Mouse (Mus musculus) left cerebral cortex, postnatal 25 days (tissue): ENCODE results near the gene Abhd10. TPM values are rescaled to one million over a fixed set of nuclear protein-coding genes. Genes with fewer than 3 reads are reported as not detected.
A peak's percentile ranks its signal among the peaks of the same experiment; 100 is the strongest.

ENCODE experiments used
- DNase-seq, 2 experiments: peaks; one replicate each; pipeline ENCODE4 v3.0.0; 2022; ENCODE audit warnings: low spot score in 2 of 2, mixed read lengths in 1 of 2
- intact Hi-C: fragments of 180-260 bp; cut with DNase I; formaldehyde crosslinking; loops from one replicate; pipeline ENCODE4 v1.15.1; 2025
- total RNA-seq, 2 experiments: library from RNA; stranded (reverse); gene quantifications; 2 replicates each; pipeline ENCODE4 v1.2.3; 2021

Gene Abhd10
- total RNA-seq: 10 to 100 TPM; 23.0 to 25.4 TPM

- intact Hi-C loops: loop anchor here (1.0 kb wide), 1 partner anchor 19 kb away; the partner anchor contains the start of gene Tagln3
- DNase-seq: peak; percentile 90 to 98
These were observed at the start of gene Abhd10 for GRCm38 (mm10) chr16:45742615-45743476. Abhd10 (minus strand) TSS chr16:45742955.

DNA sequence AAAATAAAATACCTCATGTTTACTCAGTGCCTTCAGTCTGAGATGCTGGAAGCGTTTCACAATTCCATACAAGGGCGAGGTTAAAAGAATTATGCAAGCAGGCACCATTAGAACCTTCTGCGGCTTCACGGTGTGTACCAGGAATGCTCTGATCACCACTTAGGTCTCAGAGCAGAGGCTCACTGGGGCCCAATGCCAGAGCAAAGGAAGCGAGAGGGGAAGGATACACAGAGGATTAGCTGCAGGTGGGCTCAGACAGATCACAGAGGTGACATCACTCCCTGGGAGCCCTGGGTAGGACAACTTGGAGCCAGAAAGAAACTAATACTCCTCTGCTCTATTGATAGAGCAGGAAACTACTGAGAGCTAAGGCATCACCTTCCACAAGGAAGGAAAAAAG lies 48.5 kb upstream of the Abhd10 start:
- intact Hi-C loops: no loop called here
- DNase-seq: no peak

- intact Hi-C loops: no loop called here
- no peak for DNase-seq
These were observed 46.6 kb upstream of the Abhd10 start for GRCm38 (mm10) chr16:45789311-45789710.

DNA sequence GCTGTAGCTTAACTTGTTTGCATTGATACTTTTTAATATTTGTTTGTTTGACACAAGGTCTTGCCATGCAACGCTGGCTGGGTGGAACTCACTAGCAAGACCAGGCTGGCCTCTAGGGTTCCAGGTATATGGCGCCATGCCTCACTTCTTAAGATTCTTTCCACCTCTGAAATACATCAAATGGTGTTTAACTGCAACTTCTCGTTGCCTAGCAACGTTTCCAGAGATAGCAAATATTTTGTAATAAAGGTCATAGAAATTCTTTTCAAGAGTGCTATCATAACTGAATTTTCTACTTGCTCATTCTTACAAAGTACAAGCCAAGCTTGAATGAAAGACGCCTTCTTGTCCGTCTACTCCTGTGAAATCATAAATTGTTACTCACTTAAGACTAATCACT lies 44.9 kb upstream of the Abhd10 start:
- DNase-seq: no peak
- intact Hi-C loops: no loop called here

- intact Hi-C loops: no loop called here
- no peak for DNase-seq
These were observed 43.9 kb upstream of the Abhd10 start for GRCm38 (mm10) chr16:45786639-45787038.

- intact Hi-C loops: no loop called here
- no peak for DNase-seq
These were observed 37.2 kb upstream of the Abhd10 start for GRCm38 (mm10) chr16:45780001-45780400.

DNA sequence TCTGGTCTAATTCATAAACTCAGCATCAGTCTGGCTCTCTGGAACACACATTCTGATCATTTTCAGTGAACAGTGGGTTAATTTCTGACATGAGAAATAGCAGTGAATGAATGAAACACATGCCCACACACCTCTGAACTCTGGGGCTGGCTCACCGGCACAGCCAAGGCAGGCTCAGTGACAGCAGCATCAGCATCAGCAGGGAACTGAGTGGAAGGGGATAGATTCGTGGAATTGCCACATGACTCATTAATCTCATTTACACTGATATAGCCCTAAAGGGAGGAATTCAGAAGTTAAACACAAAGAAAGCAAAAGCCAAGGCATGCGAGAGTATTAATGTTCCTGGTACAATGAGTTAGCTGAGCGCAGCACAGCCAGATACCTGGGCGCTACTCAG lies 32.1 kb upstream of the Abhd10 start:
- intact Hi-C loops: no loop called here
- no peak for DNase-seq

DNA sequence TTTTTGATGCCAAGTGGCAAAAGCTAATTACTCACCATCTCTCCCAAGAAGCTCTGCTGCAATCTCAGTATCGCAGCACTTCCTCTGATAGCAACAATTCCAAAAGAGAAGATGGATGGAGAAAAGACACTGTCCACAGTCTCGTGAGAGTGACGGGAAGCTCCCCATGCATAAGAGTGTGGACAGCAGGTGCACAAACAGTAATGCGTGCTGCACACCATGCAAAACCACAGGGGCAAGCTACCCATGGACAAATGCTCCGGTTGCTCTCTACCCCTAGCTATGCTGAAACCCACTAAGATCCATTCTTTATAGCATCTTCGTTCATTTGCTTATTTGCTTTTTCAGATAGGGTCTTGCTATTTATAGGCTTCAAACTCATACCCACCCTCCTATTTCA lies 28.2 kb upstream of the Abhd10 start:
- DNase-seq: no peak
- intact Hi-C loops: no loop called here

GRCm38 (mm10) chr16:45767853-45768640 lies 25.3 kb upstream of the Abhd10 start:
- intact Hi-C loops: loop anchor here (5.0 kb wide), 1 partner anchor 44 kb away; no protein-coding TSS in a partner anchor
- no peak for DNase-seq

GRCm38 (mm10) chr16:45767434-45767833 lies 24.7 kb upstream of the Abhd10 start:
- intact Hi-C loops: loop anchor here (5.0 kb wide), 1 partner anchor 45 kb away; no protein-coding TSS in a partner anchor
- no peak for DNase-seq

- no peak for DNase-seq
- intact Hi-C loops: loop anchor here (5.0 kb wide), 1 partner anchor 46 kb away; no protein-coding TSS in a partner anchor
These were observed 23.2 kb upstream of the Abhd10 start for GRCm38 (mm10) chr16:45765801-45766494.

- intact Hi-C loops: loop anchor here (5.0 kb wide), 1 partner anchor 47 kb away; no protein-coding TSS in a partner anchor
These were observed 22.3 kb upstream of the Abhd10 start for GRCm38 (mm10) chr16:45765102-45765501.

DNA sequence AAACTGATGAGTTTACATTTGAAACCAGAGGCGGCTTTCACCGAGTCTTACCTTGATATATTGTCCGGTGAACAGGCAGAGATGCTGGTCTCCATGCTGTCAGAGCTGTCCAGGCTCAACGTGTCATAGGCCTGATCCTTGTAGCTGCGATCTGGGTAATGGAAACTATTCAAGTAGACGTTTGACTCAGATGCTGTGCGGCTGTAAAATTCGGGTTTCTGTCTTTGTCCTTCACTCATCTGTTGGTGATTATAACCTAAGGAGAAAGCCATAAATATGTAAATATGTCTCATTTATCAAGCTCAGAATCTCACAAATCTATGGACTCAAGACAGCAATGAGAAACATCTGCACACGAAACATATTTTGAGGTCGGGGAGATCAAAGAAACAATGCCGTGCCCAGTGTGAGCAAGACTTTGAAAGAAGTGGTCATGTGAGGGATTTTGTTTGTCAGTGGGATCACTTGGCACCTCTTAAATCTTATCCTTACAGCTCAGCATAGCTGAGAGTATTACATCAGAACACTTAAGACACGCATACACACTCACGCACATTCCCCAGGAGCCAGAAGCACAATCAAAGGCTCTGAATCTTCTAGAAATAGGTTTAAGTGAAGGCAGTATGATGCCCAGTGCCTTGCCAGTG lies 20.2 kb upstream of the Abhd10 start:
- no peak for DNase-seq
- intact Hi-C loops: no loop called here

More at GRCm38 (mm10) chr16:45765102-45765501, 22.3 kb upstream of the Abhd10 start:
- no peak for DNase-seq

DNA sequence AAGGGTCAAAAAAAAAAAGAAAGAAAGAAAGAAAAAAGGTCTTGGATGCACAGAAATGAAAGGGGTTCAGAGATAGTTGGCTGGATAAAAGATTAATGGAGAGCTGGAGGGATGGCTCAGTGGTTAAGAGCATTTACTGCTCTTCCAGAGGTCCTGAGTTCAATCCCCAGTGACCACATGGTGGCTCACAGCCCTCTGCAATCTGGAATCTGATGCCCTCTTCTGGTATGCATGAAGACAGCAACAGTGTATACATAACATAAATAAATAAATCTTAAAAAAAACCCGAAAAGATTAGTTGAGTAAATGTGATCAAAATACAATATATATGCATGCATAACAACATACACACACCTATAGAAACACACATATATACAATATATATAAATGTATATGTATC lies 18.7 kb upstream of the Abhd10 start:
- intact Hi-C loops: no loop called here
- DNase-seq: no peak

DNA sequence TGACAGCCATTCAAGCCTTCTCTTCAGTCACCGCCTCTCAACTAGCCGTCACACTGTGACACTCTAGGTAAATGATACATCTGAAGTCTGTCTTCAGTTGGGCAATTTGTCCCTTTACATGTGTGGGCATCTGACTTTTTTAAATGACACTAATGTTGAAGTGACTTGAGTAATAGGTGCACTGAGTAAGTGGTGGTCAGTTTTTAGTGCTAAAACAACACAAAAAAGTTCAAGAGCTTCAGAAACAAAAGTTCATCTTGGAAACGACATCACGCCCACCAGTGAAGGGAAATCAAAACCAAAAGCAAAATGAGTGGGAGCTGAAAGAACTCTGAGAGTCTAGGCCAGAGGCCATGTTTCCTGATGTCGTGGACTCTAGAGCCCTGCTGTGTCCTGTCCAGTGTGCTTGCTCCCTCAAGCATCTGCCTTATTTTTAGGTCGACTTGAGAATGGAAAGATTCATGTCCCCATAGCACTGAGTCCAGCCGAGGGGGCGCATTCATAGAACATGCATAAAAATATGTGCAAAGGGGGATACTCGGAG lies 16.0 kb upstream of the Abhd10 start:
- no peak for DNase-seq
- intact Hi-C loops: loop anchor here (5.0 to 10.0 kb wide), 2 partner anchors 264 to 336 kb away; no protein-coding TSS in a partner anchor

DNA sequence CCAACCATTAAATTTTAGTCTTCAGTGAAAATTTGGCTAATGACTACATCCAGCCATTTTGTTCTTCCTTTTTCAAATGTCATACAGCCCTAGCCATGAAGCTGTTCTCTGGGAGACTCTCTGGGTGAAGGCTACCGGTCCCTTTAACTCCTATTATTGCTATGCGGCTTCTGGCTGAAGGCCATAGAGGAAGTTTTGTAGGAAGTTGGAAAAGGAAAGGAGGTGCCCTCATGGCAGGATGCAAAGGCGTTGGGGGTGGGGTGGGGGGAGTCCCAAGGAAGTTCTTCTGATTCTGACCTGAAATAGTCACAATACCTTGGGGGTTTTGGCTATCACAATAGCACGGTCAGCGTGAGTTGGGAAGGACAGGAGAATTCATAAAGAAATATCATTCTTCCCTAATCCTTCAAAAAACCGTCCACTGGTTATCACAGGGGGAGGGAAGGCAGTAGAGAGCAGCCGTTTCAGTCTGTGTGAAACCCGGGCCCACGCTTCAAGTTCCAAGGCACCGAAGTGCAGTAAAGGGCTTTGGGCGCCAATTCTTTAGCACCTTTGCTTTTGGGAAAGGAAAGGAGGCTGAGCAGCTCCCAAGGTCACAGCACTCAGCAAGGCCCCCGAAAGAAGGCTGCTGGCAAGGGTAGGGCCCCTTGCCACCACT lies 14.8 kb upstream of the Abhd10 start:
- intact Hi-C loops: loop anchor here (2.0 to 10.0 kb wide), 4 partner anchors 59 to 337 kb away; no protein-coding TSS in a partner anchor
- no peak for DNase-seq

GRCm38 (mm10) chr16:45756855-45757254 lies 14.1 kb upstream of the Abhd10 start:
- peak; percentile 65 to 81 for DNase-seq
- intact Hi-C loops: loop anchor here (2.0 to 10.0 kb wide), 4 partner anchors 60 to 338 kb away; no protein-coding TSS in a partner anchor

DNA sequence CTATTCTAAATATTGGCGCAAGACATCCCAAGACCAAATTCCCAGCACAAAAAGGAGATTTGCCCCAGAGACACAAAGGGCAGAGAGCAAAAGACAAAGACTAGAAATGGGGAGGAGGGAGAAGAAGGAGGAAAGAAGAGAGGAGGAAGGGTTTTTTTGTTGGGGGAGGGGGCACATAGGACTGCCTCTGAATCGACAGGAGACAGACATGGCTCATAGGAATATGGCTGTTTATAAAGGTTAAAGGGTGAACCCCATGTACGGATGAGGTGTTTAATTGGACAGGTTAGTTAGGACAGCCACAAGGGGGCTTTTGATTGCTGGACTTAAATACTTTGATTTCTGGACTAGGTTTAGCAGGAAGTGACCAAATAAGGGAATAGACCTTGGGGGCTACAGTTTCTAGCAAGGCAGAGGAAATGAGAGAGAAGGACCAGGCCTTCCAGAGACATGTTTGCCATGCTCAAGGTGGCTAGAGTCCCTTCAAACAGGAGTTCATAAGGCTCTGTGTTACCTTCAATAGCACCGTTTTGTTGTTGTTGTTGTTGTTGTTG lies 913 bp upstream of the Abhd10 start:
- intact Hi-C loops: no loop called here
- DNase-seq: no peak
